Mouse (Mus musculus) erythroblast, embryonic 14.5 days (primary cell): Measurements from ENCODE around the gene Dph1. TPM values are rescaled to one million over a fixed set of nuclear protein-coding genes. Genes with fewer than 3 reads are reported as not detected.

Experiments
- H3K27me3 ChIP-seq: 2 replicates; pipeline ENCODE4 v1.6.1; 2012; ENCODE audit warnings: inconsistent platforms; ENCODE audit not compliant: control insufficient read depth
- H3K36me3 ChIP-seq: 2 replicates; pipeline ENCODE4 v1.6.1; 2012; ENCODE audit warnings: mild to moderate bottlenecking, inconsistent platforms; ENCODE audit not compliant: control insufficient read depth
- H3K4me1 ChIP-seq: 2 replicates; pipeline ENCODE4 v1.6.1; 2012; ENCODE audit warnings: inconsistent platforms; ENCODE audit not compliant: control insufficient read depth
- H3K4me3 ChIP-seq: replicated peaks from 2 replicates; pipeline ENCODE3; 2012; ENCODE audit warnings: moderate library complexity, mild to moderate bottlenecking, inconsistent platforms
- H3K9me3 ChIP-seq: 2 replicates; pipeline ENCODE4 v1.6.1; 2012; ENCODE audit warnings: low read length, inconsistent platforms, mixed read lengths; ENCODE audit not compliant: control insufficient read depth
- GATA1 ChIP-seq: IDR thresholded peaks from 2 replicates; pipeline ENCODE4 v1.6.1; 2012; ENCODE audit warnings: low read length, inconsistent platforms, mixed read lengths
- TAL1 ChIP-seq: IDR thresholded peaks from 3 replicates; pipeline ENCODE4 v1.6.1; 2012; ENCODE audit warnings: low read length, inconsistent platforms, mixed read lengths
- polyA plus RNA-seq: library from polyadenylated mRNA; stranded (reverse); fragments of >175 nt; gene quantifications from 2 replicates; pipeline ENCODE4 v1.2.3, GENCODE M21; 2012

Gene Dph1
- polyA plus RNA-seq, 1 experiment, result 1.4 TPM

GRCm38 (mm10) chr11:75165441-75166192, 25.4 kb downstream of the Dph1 start:
- Histone ChIP-seq H3K27me3 (peaks cover 73% of the 10 kb centered on the region), H3K9me3 (peaks cover 26% of the 10 kb centered on the region), H3K4me3 (no peak overlapping the region), H3K4me1 (peaks cover 53% of the 10 kb centered on the region), H3K36me3 (peaks cover 20% of the 10 kb centered on the region)
- no peak for TF ChIP-seq GATA1

- H3K36me3 ChIP-seq, result peaks cover 29% of the 10 kb centered on the region
- H3K9me3 ChIP-seq, result peaks cover 26% of the 10 kb centered on the region
- TF ChIP-seq GATA1 (no peak), TAL1 (no peak)
- H3K27me3 ChIP-seq, result peaks cover 65% of the 10 kb centered on the region
- H3K4me3 ChIP-seq, result no peak overlapping the region
- H3K4me1 ChIP-seq, result peaks cover 45% of the 10 kb centered on the region
Measured at GRCm38 (mm10) chr11:75164750-75165149, 26.3 kb downstream of the Dph1 start.

GRCm38 (mm10) chr11:75164051-75164450, 27.0 kb downstream of the Dph1 start:
- H3K36me3 ChIP-seq, result peaks cover 36% of the 10 kb centered on the region
- H3K4me1 ChIP-seq, result peaks cover 38% of the 10 kb centered on the region
- peaks cover 58% of the 10 kb centered on the region for H3K27me3 ChIP-seq
- no peak overlapping the region for H3K4me3 ChIP-seq
- no peak for TF ChIP-seq TAL1
- TF ChIP-seq GATA1, result no peak
- H3K9me3 ChIP-seq, result peaks cover 26% of the 10 kb centered on the region

GRCm38 (mm10) chr11:75163379-75163778, 27.7 kb downstream of the Dph1 start:
- H3K36me3 ChIP-seq, result peaks cover 37% of the 10 kb centered on the region
- TF ChIP-seq TAL1 (no peak), GATA1 (no peak)
- H3K4me1 ChIP-seq, result peaks cover 31% of the 10 kb centered on the region
- H3K4me3 ChIP-seq, result no peak overlapping the region
- H3K9me3 ChIP-seq, result peaks cover 24% of the 10 kb centered on the region
- peaks cover 51% of the 10 kb centered on the region for H3K27me3 ChIP-seq

GRCm38 (mm10) chr11:75162591-75163080, 28.4 kb downstream of the Dph1 start:
- no peak overlapping the region for H3K4me3 ChIP-seq
- H3K27me3 ChIP-seq, result peaks cover 43% of the 10 kb centered on the region
- H3K4me1 ChIP-seq, result peaks cover 26% of the 10 kb centered on the region
- H3K9me3 ChIP-seq, result peaks cover 24% of the 10 kb centered on the region
- H3K36me3 ChIP-seq, result peaks cover 37% of the 10 kb centered on the region
- TF ChIP-seq TAL1 (no peak), GATA1 (no peak)

- H3K36me3 ChIP-seq, result peaks cover 40% of the 10 kb centered on the region
- H3K4me1 ChIP-seq, result peaks cover 16% of the 10 kb centered on the region
- peaks cover 32% of the 10 kb centered on the region for H3K27me3 ChIP-seq
- TF ChIP-seq GATA1, result no peak
- TF ChIP-seq TAL1, result no peak
- H3K9me3 ChIP-seq, result peaks cover 14% of the 10 kb centered on the region
- H3K4me3 ChIP-seq, result no peak overlapping the region
Measured at GRCm38 (mm10) chr11:75161417-75162008, 29.5 kb downstream of the Dph1 start.

GRCm38 (mm10) chr11:75160954-75161353, 30.1 kb downstream of the Dph1 start:
- TF ChIP-seq GATA1, result no peak
- TF ChIP-seq TAL1, result no peak
- H3K9me3 ChIP-seq, result peaks cover 9% of the 10 kb centered on the region
- peaks cover 27% of the 10 kb centered on the region for H3K27me3 ChIP-seq
- H3K4me1 ChIP-seq, result peaks cover 10% of the 10 kb centered on the region
- peaks cover 44% of the 10 kb centered on the region for H3K36me3 ChIP-seq
- no peak overlapping the region for H3K4me3 ChIP-seq

- TF ChIP-seq GATA1 (no peak), TAL1 (no peak)
- no peaks in the 10 kb centered on the region; the same call in 1 of the 2 replicates for H3K4me1 ChIP-seq
- peaks cover 45% of the 10 kb centered on the region for H3K36me3 ChIP-seq
Measured at GRCm38 (mm10) chr11:75159564-75159963, 31.5 kb downstream of the Dph1 start.

GRCm38 (mm10) chr11:75158432-75158831, 32.6 kb downstream of the Dph1 start:
- H3K4me1 ChIP-seq, result no peaks in the 10 kb centered on the region
- H3K4me3 ChIP-seq, result no peak overlapping the region
- peaks cover 44% of the 10 kb centered on the region for H3K36me3 ChIP-seq
- no peaks in the 10 kb centered on the region for H3K9me3 ChIP-seq
- TF ChIP-seq TAL1 (no peak), GATA1 (no peak)
- H3K27me3 ChIP-seq, result peaks cover 2% of the 10 kb centered on the region

More at GRCm38 (mm10) chr11:75159564-75159963, 31.5 kb downstream of the Dph1 start:
- H3K27me3 ChIP-seq, result peaks cover 13% of the 10 kb centered on the region
- H3K9me3 ChIP-seq, result no peaks in the 10 kb centered on the region
- H3K4me3 ChIP-seq, result no peak overlapping the region
